In genomic region chr10:122096980-122097844, GRCm38 (mm10) we compare ENCODE assay signal across 8 mouse cellular contexts. TPM values are rescaled to one million over a fixed set of nuclear protein-coding genes. Genes with fewer than 3 reads are reported as not detected.
DNase-seq lines count a peak whose midpoint lies in the region; ATAC-seq and TF ChIP-seq lines count a peak whose summit lies in the region.

Gene Rxylt1 (minus strand): TSS chr10:122097371.

- H3K4me3 ChIP-seq in G1E (ENCODE audit: low read depth, low read length) = peak within 1 kb of the TSS; percentile 84
- peak within 1 kb of the TSS; percentile 68 for H3K4me3 ChIP-seq in forebrain, embryonic 16.5 days (replicated peaks; ENCODE audit: low read length)
- peak within 1 kb of the TSS; percentile 78 for H3K4me3 ChIP-seq in layer of hippocampus, adult 2 months
- H3K4me3 ChIP-seq in lung, embryonic 14.5 days (ENCODE audit: low read depth, low read length) = peak within 1 kb of the TSS; percentile 75
- peak within 1 kb of the TSS; percentile 69 for H3K4me3 ChIP-seq in olfactory bulb, adult 2 months (ENCODE audit: insufficient read depth, low read depth, low read length)
- H3K4me3 ChIP-seq in thymus, adult 2 months (ENCODE audit: control insufficient read depth, insufficient read depth, low read length) = peak within 1 kb of the TSS; percentile 76

- peak; percentile 96 for ATAC-seq in G1E (ENCODE audit: extremely low read depth, insufficient number of reproducible peaks, low FRiP score, poor library complexity, severe bottlenecking)
- ATAC-seq in forebrain, embryonic 16.5 days = peak; percentile 97
- ATAC-seq in lung, embryonic 14.5 days (ENCODE audit: insufficient read depth) = peak; percentile 97

- peak within 1 kb of the TSS; percentile 61 for H3K4me2 ChIP-seq in forebrain, embryonic 16.5 days (ENCODE audit: low read length)
- H3K4me2 ChIP-seq in lung, embryonic 14.5 days = peak within 1 kb of the TSS; percentile 74

- peaks cover 19% of the 10 kb centered on the region for H3K36me3 ChIP-seq in G1E (replicated peaks)
- peaks cover 2% of the 10 kb centered on the region; the same call in 1 of the 2 replicates for H3K36me3 ChIP-seq in forebrain, embryonic 16.5 days (ENCODE audit: control insufficient read depth, insufficient read depth)
- H3K36me3 ChIP-seq in lung, embryonic 14.5 days (ENCODE audit: insufficient read depth) = peaks cover 2% of the 10 kb centered on the region; the same call in 1 of the 2 replicates
- no peaks in the 10 kb centered on the region for H3K36me3 ChIP-seq in thymus, adult 2 months (ENCODE audit: control insufficient read depth, insufficient read depth, low read length)

- H3K9me3 ChIP-seq in G1E (replicated peaks) = no peaks in the 10 kb centered on the region
- H3K9me3 ChIP-seq in forebrain, embryonic 16.5 days (ENCODE audit: control insufficient read depth, low read length) = no peaks in the 10 kb centered on the region
- no peaks in the 10 kb centered on the region for H3K9me3 ChIP-seq in lung, embryonic 14.5 days (ENCODE audit: low read depth, low read length)

- intact Hi-C loops in heart, postnatal 36 days (cut with DNase I) = loop anchor here (10.0 kb wide), 2 partner anchors 578 to 978 kb away; partner anchors contain the start of genes Mon2 and Ppm1h

- H3K27ac ChIP-seq in forebrain, embryonic 16.5 days (ENCODE audit: low read length) = peak within 1 kb of the TSS; percentile 79
- H3K27ac ChIP-seq in layer of hippocampus, adult 2 months = peak within 1 kb of the TSS; percentile 91
- H3K27ac ChIP-seq in lung, embryonic 14.5 days (ENCODE audit: low read depth) = peak within 1 kb of the TSS; percentile 95
- peak within 1 kb of the TSS; percentile 44 for H3K27ac ChIP-seq in olfactory bulb, adult 2 months (ENCODE audit: insufficient read depth, low read depth, low read length)
- H3K27ac ChIP-seq in thymus, adult 2 months (ENCODE audit: control insufficient read depth, insufficient read depth, low read length) = peak within 1 kb of the TSS; percentile 15; the same call in 1 of the 2 replicates

- H3K9ac ChIP-seq in forebrain, embryonic 16.5 days (replicated peaks; ENCODE audit: low read depth, low read length) = peak within 1 kb of the TSS; percentile 82
- peak within 1 kb of the TSS; percentile 86 for H3K9ac ChIP-seq in lung, embryonic 14.5 days

- DNase-seq in G1E (ENCODE audit: low spot score) = peak; percentile 82
- peak; percentile 91 to 99 for DNase-seq in cerebellum, adult 18-20 months
- peak; percentile 94 for DNase-seq in heart, postnatal 36 days
- DNase-seq in layer of hippocampus, adult 2 months (ENCODE audit: low spot score in 2 of 2) = peak; percentile 89 to 97
- peak; percentile 99 for DNase-seq in lung, embryonic 14.5 days
- peak; percentile 94 for DNase-seq in thymus, adult 2 months

- TF ChIP-seq CTCF in G1E (IDR thresholded peaks at IDR 0.05; ENCODE audit: low read depth, low read length) = no peak
- TF ChIP-seq CTCF in layer of hippocampus, adult 2 months (conservative IDR thresholded peaks at IDR 0.05) = no peak
- no peak for TF ChIP-seq CTCF in lung, embryonic 14.5 days (IDR thresholded peaks at IDR 0.05; ENCODE audit: low read depth)
- TF ChIP-seq CTCF in olfactory bulb, adult 2 months (IDR thresholded peaks at IDR 0.05; ENCODE audit: insufficient read depth, low read depth, low read length) = peak; percentile 2; the same call in 1 of the 2 replicates
- no peak; the same call in none of the 2 replicates for TF ChIP-seq CTCF in thymus, adult 2 months (IDR thresholded peaks at IDR 0.05; ENCODE audit: borderline replicate concordance, control insufficient read depth, extremely low read depth, insufficient read depth, low read length, poor library complexity)

- under 1% methylated on average over 38 of the region's 48 CpGs for WGBS in forebrain, embryonic 16.5 days
- WGBS in lung, embryonic 14.5 days = 1% methylated on average over 41 of the region's 48 CpGs
- under 1% methylated on average over 47 of the region's 48 CpGs for WGBS in olfactory bulb, adult 2 months
- WGBS in thymus, adult 2 months = 5% methylated on average over 47 of the region's 48 CpGs

- peaks cover 14% of the 10 kb centered on the region for H3K4me1 ChIP-seq in G1E (ENCODE audit: insufficient read depth, low read depth, low read length)
- peaks cover 9% of the 10 kb centered on the region for H3K4me1 ChIP-seq in forebrain, embryonic 16.5 days (replicated peaks; ENCODE audit: control insufficient read depth, insufficient read depth, low read length)
- peaks cover 8% of the 10 kb centered on the region for H3K4me1 ChIP-seq in lung, embryonic 14.5 days (ENCODE audit: insufficient read depth)
- peaks cover 4% of the 10 kb centered on the region; the same call in 1 of the 2 replicates for H3K4me1 ChIP-seq in olfactory bulb, adult 2 months (ENCODE audit: control insufficient read depth, insufficient read depth, low read length)
- H3K4me1 ChIP-seq in thymus, adult 2 months (replicated peaks; ENCODE audit: control insufficient read depth, insufficient read depth, low read length) = peaks cover 6% of the 10 kb centered on the region; the same call in 1 of the 2 replicates

- TF ChIP-seq POLR2A in olfactory bulb, adult 2 months (IDR thresholded peaks at IDR 0.05; ENCODE audit: insufficient read depth, low read depth, low read length) = peak; percentile 64
- peak; percentile 44 for TF ChIP-seq POLR2A in thymus, adult 2 months (IDR thresholded peaks at IDR 0.05; ENCODE audit: control insufficient read depth, extremely low read depth, insufficient read depth, low read length, poor library complexity)

- H3K27me3 ChIP-seq in G1E (ENCODE audit: insufficient read depth, low read length) = no peaks in the 10 kb centered on the region
- no peaks in the 10 kb centered on the region for H3K27me3 ChIP-seq in forebrain, embryonic 16.5 days (replicated peaks; ENCODE audit: control insufficient read depth, insufficient read depth, low read length)
- H3K27me3 ChIP-seq in lung, embryonic 14.5 days (ENCODE audit: insufficient read depth, low read length) = no peaks in the 10 kb centered on the region
- no peaks in the 10 kb centered on the region for H3K27me3 ChIP-seq in thymus, adult 2 months (ENCODE audit: control insufficient read depth, insufficient read depth, low read length)

RNA-seq across cellular contexts. Expression of gene Rxylt1, which starts in this region (rescaled TPM):
- 57.7 and 62.1 TPM in 2 replicates for total RNA-seq in G1E (2014; fragmentation: Nextera tagmentation)
- total RNA-seq in G1E (2017) = 30.3 and 33.2 TPM in 2 replicates
- 16.0 and 24.9 TPM in 2 replicates for polyA plus RNA-seq in G1E (2012)
- 31.2 and 35.6 TPM in 2 replicates for polyA plus RNA-seq in forebrain, embryonic 16.5 days (2015; fragmentation: Nextera tagmentation; extraction: Ambion mirVana)
- total RNA-seq in heart, postnatal 36 days (2021) = 10 to 100 TPM; 33.1 to 39.2 TPM
- 10 to 100 TPM; 40.4 to 40.5 TPM for total RNA-seq in layer of hippocampus, adult 2 months (2021)
- 54.0 and 61.0 TPM in 2 replicates for polyA plus RNA-seq in lung, embryonic 14.5 days (2014; fragmentation: Nextera tagmentation; extraction: Ambion mirVana)
- polyA plus RNA-seq in olfactory bulb, adult 2 months (2012; ENCODE audit: insufficient read depth, insufficient read length, low replicate concordance, missing spikeins) = not detected in 2 replicates
- polyA plus RNA-seq in thymus, adult 2 months (2012; rRNA removed) = 4.0 and 4.6 TPM in 2 replicates

Comparison
In these comparisons a context has a peak if more than half of its experiments do, and no peak if none do; other contexts are left out.
1. Peak in every context shown above with its lines: DNase-seq, ATAC-seq, H3K4me3 ChIP-seq and H3K27ac ChIP-seq.
2. H3K27ac ChIP-seq: peak in every context shown above with its lines; median percentile 95 in lung, embryonic 14.5 days; 91 in layer of hippocampus, adult 2 months; 79 in forebrain, embryonic 16.5 days; 44 in olfactory bulb, adult 2 months; 15 in thymus, adult 2 months.